Mouse (Mus musculus) heart, embryonic 13.5 days (tissue): Measurements from ENCODE around the gene 9130230L23Rik. TPM values are rescaled to one million over a fixed set of nuclear protein-coding genes. Genes with fewer than 3 reads are reported as not detected.

Experiments used
- ATAC-seq: fragments of 200-750 bp; cut with Nextera tagmentation; 2 replicates; pipeline ENCODE4 v1.8.0; 2017; ENCODE audit warnings: moderate TSS enrichment; ENCODE audit not compliant: insufficient number of reproducible peaks, low FRiP score, low TSS enrichment; ENCODE audit errors: extremely low read depth
- H3K27ac ChIP-seq: fragments of 300-500 bp; sonication (generic); replicated peaks from 2 replicates; pipeline ENCODE4 v1.5.1; 2015; ENCODE audit warnings: moderate library complexity, mild to moderate bottlenecking, inconsistent platforms
- H3K27me3 ChIP-seq: fragments of 300-500 bp; sonication (generic); replicated peaks from 2 replicates; pipeline ENCODE4 v1.6.1; 2015; ENCODE audit warnings: mild to moderate bottlenecking, inconsistent platforms
- H3K36me3 ChIP-seq: fragments of 300-500 bp; sonication (generic); 2 replicates; pipeline ENCODE4 v1.6.1; 2015; ENCODE audit warnings: mild to moderate bottlenecking, inconsistent platforms
- H3K4me1 ChIP-seq: fragments of 300-500 bp; sonication (generic); 2 replicates; pipeline ENCODE4 v1.6.1; 2015; ENCODE audit warnings: inconsistent platforms
- H3K4me2 ChIP-seq: fragments of 300-500 bp; sonication (generic); 2 replicates; pipeline ENCODE4 v1.6.1; 2015; ENCODE audit warnings: inconsistent platforms, mild to moderate bottlenecking, moderate library complexity
- H3K4me3 ChIP-seq: fragments of 300-500 bp; sonication (generic); 2 replicates; pipeline ENCODE4 v1.5.1; 2015; ENCODE audit warnings: moderate library complexity, mild to moderate bottlenecking, inconsistent platforms
- H3K9ac ChIP-seq: fragments of 300-500 bp; sonication (generic); 2 replicates; pipeline ENCODE4 v1.6.1; 2015; ENCODE audit warnings: inconsistent platforms, mild to moderate bottlenecking, moderate library complexity
- H3K9me3 ChIP-seq: fragments of 300-500 bp; sonication (generic); 2 replicates; pipeline ENCODE4 v1.6.1; 2016; ENCODE audit warnings: inconsistent platforms
- WGBS: fragments of 180-500 bp; shearing (Covaris S2); methylation state at CpG from one replicate; pipeline ENCODE4 v1.1.7; 2015; ENCODE audit warnings: mixed read lengths; 5-methylcytosine and 5-hydroxymethylcytosine counted together
- polyA plus RNA-seq: library from polyadenylated mRNA; unstranded; fragments of >200 nt; fragmentation: Nextera tagmentation; extraction: Ambion mirVana; gene quantifications from 2 replicates; pipeline ENCODE4 v1.2.1, GENCODE M21; 2015

Gene 9130230L23Rik
- polyA plus RNA-seq, 1 experiment from 2014 or later, result not detected

GRCm38 (mm10) chr5:66034375-66035195, 30.5 kb upstream of the 9130230L23Rik start:
- ATAC-seq, result no peak
- Histone ChIP-seq H3K4me1 (peaks cover 15% of the 10 kb centered on the region; the same call in 1 of the 2 replicates), H3K9ac (no peak overlapping the region), H3K36me3 (no peaks in the 10 kb centered on the region), H3K27me3 (peaks cover 5% of the 10 kb centered on the region; the same call in 1 of the 2 replicates), H3K9me3 (no peaks in the 10 kb centered on the region), H3K4me3 (no peak overlapping the region), H3K27ac (no peak overlapping the region), H3K4me2 (no peak overlapping the region)
- WGBS, result 50% methylated on average over 14 of the region's 14 CpGs

- Histone ChIP-seq H3K4me3 (no peak overlapping the region), H3K27ac (no peak overlapping the region), H3K4me1 (peaks cover 15% of the 10 kb centered on the region; the same call in 1 of the 2 replicates), H3K9me3 (no peaks in the 10 kb centered on the region), H3K27me3 (peaks cover 5% of the 10 kb centered on the region; the same call in 1 of the 2 replicates), H3K9ac (no peak overlapping the region), H3K36me3 (no peaks in the 10 kb centered on the region), H3K4me2 (no peak overlapping the region)
- no peak for ATAC-seq
- WGBS, result 83% methylated on average over 1 of the region's 1 CpGs
Measured at GRCm38 (mm10) chr5:66032826-66033225, 28.7 kb upstream of the 9130230L23Rik start.

- no peak overlapping the region for H3K4me2 ChIP-seq
- H3K4me1 ChIP-seq, result peaks cover 15% of the 10 kb centered on the region; the same call in 1 of the 2 replicates
- H3K36me3 ChIP-seq, result peaks cover 2% of the 10 kb centered on the region; the same call in 1 of the 2 replicates
- H3K9me3 ChIP-seq, result peaks cover 5% of the 10 kb centered on the region; the same call in 1 of the 2 replicates
- no peak overlapping the region for H3K27ac ChIP-seq
- H3K9ac ChIP-seq, result no peak overlapping the region
- no peak overlapping the region for H3K4me3 ChIP-seq
- no peak for ATAC-seq
- H3K27me3 ChIP-seq, result peaks cover 5% of the 10 kb centered on the region; the same call in 1 of the 2 replicates
- 54% methylated on average over 5 of the region's 5 CpGs for WGBS
Measured at GRCm38 (mm10) chr5:66031699-66032098, 27.6 kb upstream of the 9130230L23Rik start.

GRCm38 (mm10) chr5:66028232-66028631, 24.1 kb upstream of the 9130230L23Rik start:
- no peak overlapping the region for H3K4me3 ChIP-seq
- H3K27me3 ChIP-seq, result no peaks in the 10 kb centered on the region
- 80% methylated on average over 5 of the region's 5 CpGs for WGBS
- peaks cover 12% of the 10 kb centered on the region; the same call in 1 of the 2 replicates for H3K9me3 ChIP-seq
- H3K4me1 ChIP-seq, result no peaks in the 10 kb centered on the region
- no peak for ATAC-seq
- peaks cover 9% of the 10 kb centered on the region; the same call in 1 of the 2 replicates for H3K36me3 ChIP-seq
- no peak overlapping the region for H3K9ac ChIP-seq
- no peak overlapping the region for H3K4me2 ChIP-seq
- H3K27ac ChIP-seq, result no peak overlapping the region

GRCm38 (mm10) chr5:66027206-66027605, 23.1 kb upstream of the 9130230L23Rik start:
- Histone ChIP-seq H3K27ac (no peak overlapping the region), H3K9me3 (peaks cover 12% of the 10 kb centered on the region; the same call in 1 of the 2 replicates), H3K4me2 (no peak overlapping the region), H3K27me3 (no peaks in the 10 kb centered on the region), H3K4me1 (no peaks in the 10 kb centered on the region), H3K4me3 (no peak overlapping the region), H3K36me3 (peaks cover 9% of the 10 kb centered on the region; the same call in 1 of the 2 replicates), H3K9ac (no peak overlapping the region)
- WGBS, result 91% methylated on average over 8 of the region's 8 CpGs
- no peak for ATAC-seq

- H3K4me2 ChIP-seq, result no peak overlapping the region
- H3K9me3 ChIP-seq, result peaks cover 12% of the 10 kb centered on the region; the same call in 1 of the 2 replicates
- H3K27me3 ChIP-seq, result no peaks in the 10 kb centered on the region
- peaks cover 9% of the 10 kb centered on the region; the same call in 1 of the 2 replicates for H3K36me3 ChIP-seq
- no peak overlapping the region for H3K4me3 ChIP-seq
- no peaks in the 10 kb centered on the region for H3K4me1 ChIP-seq
- WGBS, result 95% methylated on average over 31 of the region's 31 CpGs
- H3K27ac ChIP-seq, result no peak overlapping the region
- ATAC-seq, result no peak
- no peak overlapping the region for H3K9ac ChIP-seq
Measured at GRCm38 (mm10) chr5:66026796-66027195, 22.7 kb upstream of the 9130230L23Rik start.

- H3K4me2 ChIP-seq, result no peak overlapping the region
- H3K36me3 ChIP-seq, result no peaks in the 10 kb centered on the region
- H3K9ac ChIP-seq, result no peak overlapping the region
- H3K4me1 ChIP-seq, result no peaks in the 10 kb centered on the region
- H3K27me3 ChIP-seq, result no peaks in the 10 kb centered on the region
- H3K4me3 ChIP-seq, result no peak overlapping the region
- no peak overlapping the region for H3K27ac ChIP-seq
- no peaks in the 10 kb centered on the region for H3K9me3 ChIP-seq
- WGBS, result 84% methylated on average over 2 of the region's 2 CpGs
- ATAC-seq, result no peak
Measured at GRCm38 (mm10) chr5:66015449-66015961, 11.4 kb upstream of the 9130230L23Rik start.

- Histone ChIP-seq H3K9me3 (no peaks in the 10 kb centered on the region), H3K27ac (no peak overlapping the region), H3K4me3 (no peak overlapping the region), H3K27me3 (no peaks in the 10 kb centered on the region), H3K4me1 (no peaks in the 10 kb centered on the region), H3K4me2 (no peak overlapping the region), H3K9ac (no peak overlapping the region), H3K36me3 (no peaks in the 10 kb centered on the region)
- 83% methylated on average over 2 of the region's 2 CpGs for WGBS
- ATAC-seq, result no peak
Measured at GRCm38 (mm10) chr5:66014437-66014836, 10.4 kb upstream of the 9130230L23Rik start.

- ATAC-seq, result no peak
- no peaks in the 10 kb centered on the region for H3K4me1 ChIP-seq
- no peaks in the 10 kb centered on the region for H3K27me3 ChIP-seq
- H3K27ac ChIP-seq, result no peak overlapping the region
- H3K4me3 ChIP-seq, result no peak overlapping the region
- no peak overlapping the region for H3K9ac ChIP-seq
- no peaks in the 10 kb centered on the region for H3K9me3 ChIP-seq
- 65% methylated on average over 3 of the region's 3 CpGs for WGBS
- no peaks in the 10 kb centered on the region for H3K36me3 ChIP-seq
- H3K4me2 ChIP-seq, result no peak overlapping the region
Measured at GRCm38 (mm10) chr5:66013999-66014398, 9.9 kb upstream of the 9130230L23Rik start.

- H3K9me3 ChIP-seq, result no peaks in the 10 kb centered on the region
- H3K4me2 ChIP-seq, result no peak overlapping the region
- peaks cover 16% of the 10 kb centered on the region for H3K4me1 ChIP-seq
- no peak overlapping the region for H3K4me3 ChIP-seq
- no peaks in the 10 kb centered on the region for H3K36me3 ChIP-seq
- no peak for ATAC-seq
- no peak overlapping the region for H3K9ac ChIP-seq
- no peak overlapping the region for H3K27ac ChIP-seq
- WGBS, result 81% methylated on average over 15 of the region's 15 CpGs
- H3K27me3 ChIP-seq, result no peaks in the 10 kb centered on the region
Measured at GRCm38 (mm10) chr5:66008245-66008967, 4.3 kb upstream of the 9130230L23Rik start.

GRCm38 (mm10) chr5:66005041-66005678, 1.1 kb upstream of the 9130230L23Rik start:
- Histone ChIP-seq H3K9ac (no peak overlapping the region), H3K4me2 (peak overlapping the region; percentile 25), H3K27me3 (no peaks in the 10 kb centered on the region), H3K36me3 (no peaks in the 10 kb centered on the region), H3K4me3 (no peak overlapping the region), H3K4me1 (peaks cover 16% of the 10 kb centered on the region), H3K27ac (no peak overlapping the region), H3K9me3 (no peaks in the 10 kb centered on the region)
- no peak for ATAC-seq
- WGBS, result 35% methylated on average over 16 of the region's 16 CpGs
